Mouse (Mus musculus) liver, adult 2 months (tissue): ENCODE measurements around the gene Ttc27.

ENCODE experiments used
- CTCF ChIP-seq: fragments of 200-500 bp; IDR thresholded peaks from 2 replicates; pipeline ENCODE4 v1.5.1; 2011; ENCODE audit warnings: low read depth, low read length, control low read depth
- POLR2A ChIP-seq: fragments of 200-500 bp; IDR thresholded peaks from 2 replicates; pipeline ENCODE4 v1.6.1; 2011; ENCODE audit warnings: low read length, control low read depth; ENCODE audit not compliant: insufficient read depth; ENCODE audit errors: extremely low read depth

DNA sequence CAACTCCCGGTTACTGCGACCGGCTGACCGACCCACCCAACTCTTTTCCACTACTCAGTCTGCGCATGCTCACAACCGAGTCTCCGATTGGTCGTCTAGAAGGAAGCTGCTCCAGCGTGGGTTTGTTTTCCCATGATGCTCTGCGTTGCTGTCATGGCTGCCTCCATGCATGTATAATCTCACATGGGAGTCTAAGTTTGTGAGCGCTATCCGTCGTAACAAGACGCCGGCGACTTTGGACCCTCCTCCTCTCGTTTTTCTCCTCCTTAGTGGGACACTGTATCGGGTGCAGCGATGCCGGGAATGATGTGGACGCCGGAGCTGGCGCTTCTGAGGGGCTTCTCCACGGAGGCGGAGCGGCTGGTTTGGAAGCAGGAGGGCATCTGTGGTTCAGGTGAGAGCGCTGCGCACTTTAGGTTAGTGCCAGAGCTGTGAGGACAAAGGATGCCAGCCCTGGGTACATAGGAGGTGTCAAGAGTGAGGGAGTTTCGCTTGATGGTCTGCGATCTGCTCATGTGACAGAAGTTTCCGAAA lies at the start of gene Ttc27:
- TF ChIP-seq CTCF = no peak
- peak; percentile 77 for TF ChIP-seq POLR2A
